Mouse (Mus musculus): Measurements from ENCODE around the gene Lcp2. TPM values are rescaled to one million over a fixed set of nuclear protein-coding genes. Genes with fewer than 3 reads are reported as not detected.

Gene Lcp2
- polyA plus RNA-seq, 1 experiment: 0.42 TPM

GRCm38 (mm10) chr11:34058332-34058731 lies 11.6 kb downstream of the Lcp2 start:
- no peaks in the 10 kb centered on the region for H3K4me1 ChIP-seq (ENCODE audit: control insufficient read depth, insufficient read depth, low read length)
- TF ChIP-seq CTCF (IDR thresholded peaks at IDR 0.05; ENCODE audit: borderline replicate concordance, insufficient read depth, low read length): no peak
- TF ChIP-seq POLR2A (IDR thresholded peaks at IDR 0.05; ENCODE audit: low read depth, low read length): no peak
- H3K4me3 ChIP-seq (ENCODE audit: insufficient read depth, low read length): no peak overlapping the region
- H3K27ac ChIP-seq (ENCODE audit: insufficient read depth, low read length): no peak overlapping the region

GRCm38 (mm10) chr11:34058960-34059359 lies 12.2 kb downstream of the Lcp2 start:
- H3K27ac ChIP-seq (ENCODE audit: insufficient read depth, low read length): no peak overlapping the region
- H3K4me1 ChIP-seq (ENCODE audit: control insufficient read depth, insufficient read depth, low read length): no peaks in the 10 kb centered on the region
- no peak for TF ChIP-seq POLR2A (IDR thresholded peaks at IDR 0.05; ENCODE audit: low read depth, low read length)
- TF ChIP-seq CTCF (IDR thresholded peaks at IDR 0.05; ENCODE audit: borderline replicate concordance, insufficient read depth, low read length): no peak
- H3K4me3 ChIP-seq (ENCODE audit: insufficient read depth, low read length): no peak overlapping the region

- H3K27ac ChIP-seq (ENCODE audit: insufficient read depth, low read length): no peak overlapping the region
- no peak overlapping the region for H3K4me3 ChIP-seq (ENCODE audit: insufficient read depth, low read length)
- H3K4me1 ChIP-seq (ENCODE audit: control insufficient read depth, insufficient read depth, low read length): no peaks in the 10 kb centered on the region
- no peak for TF ChIP-seq CTCF (IDR thresholded peaks at IDR 0.05; ENCODE audit: borderline replicate concordance, insufficient read depth, low read length)
- no peak for TF ChIP-seq POLR2A (IDR thresholded peaks at IDR 0.05; ENCODE audit: low read depth, low read length)
These were observed 15.0 kb downstream of the Lcp2 start for GRCm38 (mm10) chr11:34061740-34062139.

- TF ChIP-seq POLR2A (IDR thresholded peaks at IDR 0.05; ENCODE audit: low read depth, low read length) (no peak), CTCF (IDR thresholded peaks at IDR 0.05; ENCODE audit: borderline replicate concordance, insufficient read depth, low read length) (no peak)
- Histone ChIP-seq H3K4me1 (ENCODE audit: control insufficient read depth, insufficient read depth, low read length) (no peaks in the 10 kb centered on the region), H3K4me3 (ENCODE audit: insufficient read depth, low read length) (no peak overlapping the region), H3K27ac (ENCODE audit: insufficient read depth, low read length) (no peak overlapping the region)
These were observed 16.5 kb downstream of the Lcp2 start for GRCm38 (mm10) chr11:34063257-34063656.

GRCm38 (mm10) chr11:34063702-34064485 lies 17.2 kb downstream of the Lcp2 start:
- no peak overlapping the region for H3K4me3 ChIP-seq (ENCODE audit: insufficient read depth, low read length)
- TF ChIP-seq CTCF (IDR thresholded peaks at IDR 0.05; ENCODE audit: borderline replicate concordance, insufficient read depth, low read length) (no peak), POLR2A (IDR thresholded peaks at IDR 0.05; ENCODE audit: low read depth, low read length) (no peak)
- H3K4me1 ChIP-seq (ENCODE audit: control insufficient read depth, insufficient read depth, low read length): no peaks in the 10 kb centered on the region
- no peak overlapping the region for H3K27ac ChIP-seq (ENCODE audit: insufficient read depth, low read length)

- TF ChIP-seq CTCF (IDR thresholded peaks at IDR 0.05; ENCODE audit: borderline replicate concordance, insufficient read depth, low read length) (no peak), POLR2A (IDR thresholded peaks at IDR 0.05; ENCODE audit: low read depth, low read length) (no peak)
- H3K4me3 ChIP-seq (ENCODE audit: insufficient read depth, low read length): no peak overlapping the region
These were observed 23.9 kb downstream of the Lcp2 start for GRCm38 (mm10) chr11:34070596-34070995.

GRCm38 (mm10) chr11:34072309-34072708 lies 25.6 kb downstream of the Lcp2 start:
- TF ChIP-seq CTCF (IDR thresholded peaks at IDR 0.05; ENCODE audit: borderline replicate concordance, insufficient read depth, low read length) (no peak), POLR2A (IDR thresholded peaks at IDR 0.05; ENCODE audit: low read depth, low read length) (no peak)
- H3K4me3 ChIP-seq (ENCODE audit: insufficient read depth, low read length): no peak overlapping the region
- no peaks in the 10 kb centered on the region for H3K4me1 ChIP-seq (ENCODE audit: control insufficient read depth, insufficient read depth, low read length)
- H3K27ac ChIP-seq (ENCODE audit: insufficient read depth, low read length): no peak overlapping the region

More at GRCm38 (mm10) chr11:34070596-34070995, 23.9 kb downstream of the Lcp2 start:
- Histone ChIP-seq H3K4me1 (ENCODE audit: control insufficient read depth, insufficient read depth, low read length) (no peaks in the 10 kb centered on the region), H3K27ac (ENCODE audit: insufficient read depth, low read length) (no peak overlapping the region)

- peak; percentile 80; the same call in 1 of the 2 replicates for TF ChIP-seq CTCF (IDR thresholded peaks at IDR 0.05; ENCODE audit: borderline replicate concordance, insufficient read depth, low read length)
- TF ChIP-seq POLR2A (IDR thresholded peaks at IDR 0.05; ENCODE audit: low read depth, low read length): no peak
- no peak overlapping the region for H3K27ac ChIP-seq (ENCODE audit: insufficient read depth, low read length)
- no peak overlapping the region for H3K4me3 ChIP-seq (ENCODE audit: insufficient read depth, low read length)
- H3K4me1 ChIP-seq (ENCODE audit: control insufficient read depth, insufficient read depth, low read length): no peaks in the 10 kb centered on the region
These were observed 27.1 kb downstream of the Lcp2 start for GRCm38 (mm10) chr11:34073776-34074175.

- H3K27ac ChIP-seq (ENCODE audit: insufficient read depth, low read length): no peak overlapping the region
- H3K4me1 ChIP-seq (ENCODE audit: control insufficient read depth, insufficient read depth, low read length): no peaks in the 10 kb centered on the region
- no peak overlapping the region for H3K4me3 ChIP-seq (ENCODE audit: insufficient read depth, low read length)
- TF ChIP-seq POLR2A (IDR thresholded peaks at IDR 0.05; ENCODE audit: low read depth, low read length): no peak
- TF ChIP-seq CTCF (IDR thresholded peaks at IDR 0.05; ENCODE audit: borderline replicate concordance, insufficient read depth, low read length): no peak
These were observed 31.1 kb downstream of the Lcp2 start for GRCm38 (mm10) chr11:34077870-34078269.

- TF ChIP-seq POLR2A (IDR thresholded peaks at IDR 0.05; ENCODE audit: low read depth, low read length) (no peak), CTCF (IDR thresholded peaks at IDR 0.05; ENCODE audit: borderline replicate concordance, insufficient read depth, low read length) (no peak)
These were observed 31.9 kb downstream of the Lcp2 start for GRCm38 (mm10) chr11:34078581-34078980.

More at GRCm38 (mm10) chr11:34078581-34078980, 31.9 kb downstream of the Lcp2 start:
- Histone ChIP-seq H3K4me1 (ENCODE audit: control insufficient read depth, insufficient read depth, low read length) (no peaks in the 10 kb centered on the region), H3K27ac (ENCODE audit: insufficient read depth, low read length) (no peak overlapping the region), H3K4me3 (ENCODE audit: insufficient read depth, low read length) (no peak overlapping the region)

Measured in embryonic fibroblast, embryonic 13.5 days (primary cell).